Mouse (Mus musculus) lung, adult 18-20 months (tissue): ENCODE measurements around the gene Tnfaip2.

Experiments used
- DNase-seq, 2 experiments: peaks; one replicate each; pipeline ENCODE4 v3.0.0; 2022; ENCODE audit warnings: mixed read lengths in 2 of 2

The Tnfaip2 gene

GRCm38 (mm10) chr12:111479917-111480316 lies 37.6 kb downstream of the Tnfaip2 start:
- DNase-seq: no peak

- DNase-seq: no peak
Measured at GRCm38 (mm10) chr12:111485046-111485651, 42.9 kb downstream of the Tnfaip2 start.

GRCm38 (mm10) chr12:111485652-111486306 lies 43.5 kb downstream of the Tnfaip2 start, which contains the start of gene Gm266:
TSS of gene Gm266 (minus strand) at chr12:111485823.
- no peak for DNase-seq

GRCm38 (mm10) chr12:111486455-111486854 lies 44.2 kb downstream of the Tnfaip2 start:
- no peak for DNase-seq

GRCm38 (mm10) chr12:111489261-111489865 lies 47.1 kb downstream of the Tnfaip2 start:
- DNase-seq: no peak

- DNase-seq: no peak
Measured at GRCm38 (mm10) chr12:111494931-111495330, 52.7 kb downstream of the Tnfaip2 start.

GRCm38 (mm10) chr12:111497076-111497475 lies 54.8 kb downstream of the Tnfaip2 start:
- DNase-seq: no peak

- no peak for DNase-seq
Measured at GRCm38 (mm10) chr12:111499617-111500016, 57.3 kb downstream of the Tnfaip2 start.

- DNase-seq: no peak
Measured at GRCm38 (mm10) chr12:111500725-111501124, 58.5 kb downstream of the Tnfaip2 start.

GRCm38 (mm10) chr12:111503063-111503567 lies 60.8 kb downstream of the Tnfaip2 start:
- no peak for DNase-seq

- no peak for DNase-seq
Measured at GRCm38 (mm10) chr12:111503571-111503970, 61.3 kb downstream of the Tnfaip2 start.
